Mouse (Mus musculus) liver, embryonic 11.5 days (tissue): ENCODE measurements around the gene Ugt1a6b. TPM values are rescaled to one million over a fixed set of nuclear protein-coding genes. Genes with fewer than 3 reads are reported as not detected.
"Not testable (repeated sequence)": the region's sequence is repeated elsewhere in the genome, so short reads cannot be mapped to it uniquely, and the experiment has no call there.

Experiments
- ATAC-seq: fragments of 200-750 bp; cut with Nextera tagmentation; replicated peaks from 2 replicates; pipeline ENCODE4 v1.8.0; 2017; ENCODE audit warnings: moderate number of reproducible peaks, mild to moderate bottlenecking, moderate TSS enrichment, moderate library complexity; ENCODE audit not compliant: low FRiP score
- DNase-seq: peaks from one replicate; pipeline ENCODE4 v3.0.0-alpha.2; 2017; ENCODE audit warnings: low spot score
- H3K27ac ChIP-seq: fragments of 300-500 bp; sonication (generic); 2 replicates; pipeline ENCODE4 v1.5.1; 2014; ENCODE audit warnings: mild to moderate bottlenecking, low read depth, low read length, control low read depth
- H3K27me3 ChIP-seq: fragments of 300-500 bp; sonication (generic); replicated peaks from 2 replicates; pipeline ENCODE4 v1.6.1; 2014; ENCODE audit warnings: low read length, mixed read lengths; ENCODE audit not compliant: control insufficient read depth, insufficient read depth
- H3K36me3 ChIP-seq: fragments of 300-500 bp; sonication (generic); 2 replicates; pipeline ENCODE4 v1.6.1; 2014; ENCODE audit warnings: mild to moderate bottlenecking, low read length, moderate library complexity, mixed read lengths; ENCODE audit not compliant: control insufficient read depth, insufficient read depth
- H3K4me1 ChIP-seq: fragments of 300-500 bp; sonication (generic); replicated peaks from 2 replicates; pipeline ENCODE4 v1.6.1; 2014; ENCODE audit warnings: low read length, mixed read lengths; ENCODE audit not compliant: control insufficient read depth, insufficient read depth
- H3K4me2 ChIP-seq: fragments of 300-500 bp; sonication (generic); 2 replicates; pipeline ENCODE4 v1.6.1; 2014; ENCODE audit warnings: mild to moderate bottlenecking, control low read depth, moderate library complexity
- H3K4me3 ChIP-seq: fragments of 300-500 bp; sonication (generic); 2 replicates; pipeline ENCODE4 v1.5.1; 2014; ENCODE audit warnings: low read depth, low read length, control low read depth
- H3K9ac ChIP-seq: fragments of 300-500 bp; sonication (generic); 2 replicates; pipeline ENCODE4 v1.6.1; 2014; ENCODE audit warnings: low read depth, low read length, control low read depth
- H3K9me3 ChIP-seq: fragments of 300-500 bp; sonication (generic); 2 replicates; pipeline ENCODE4 v1.6.1; 2016; ENCODE audit warnings: low read length, inconsistent platforms, mixed read lengths; ENCODE audit not compliant: control insufficient read depth
- WGBS: fragments of 180-500 bp; shearing (Covaris S2); extraction: QIAGEN DNeasy Blood & Tissue Kit; methylation state at CpG from one replicate; pipeline ENCODE4 v1.1.7; 2014; 5-methylcytosine and 5-hydroxymethylcytosine counted together
- polyA plus RNA-seq: library from polyadenylated mRNA; unstranded; fragments of >200 nt; fragmentation: Nextera tagmentation; extraction: Ambion mirVana; gene quantifications from 2 replicates; pipeline ENCODE4 v1.2.1, GENCODE M21; 2014

Gene Ugt1a6b
- polyA plus RNA-seq, 1 experiment from 2014 or later: 0.11 TPM

- Histone ChIP-seq H3K4me1 (no peaks in the 10 kb centered on the region), H3K9ac (no peak overlapping the region), H3K27me3 (no peaks in the 10 kb centered on the region), H3K36me3 (no peaks in the 10 kb centered on the region), H3K27ac (no peak overlapping the region), H3K4me3 (no peak overlapping the region), H3K4me2 (no peak overlapping the region), H3K9me3 (peaks cover 34% of the 10 kb centered on the region)
- DNase-seq: peak; percentile 30
- ATAC-seq: no peak
- 20% methylated on average over 1 of the region's 1 CpGs for WGBS
Observed at GRCm38 (mm10) chr1:88219054-88219453, 116.0 kb downstream of the Ugt1a6b start.

GRCm38 (mm10) chr1:88220336-88220735 is 117.3 kb downstream of the Ugt1a6b start:
- Histone ChIP-seq H3K27ac (no peak overlapping the region), H3K4me1 (no peaks in the 10 kb centered on the region), H3K9ac (no peak overlapping the region), H3K36me3 (no peaks in the 10 kb centered on the region), H3K4me3 (no peak overlapping the region), H3K4me2 (no peak overlapping the region), H3K27me3 (no peaks in the 10 kb centered on the region), H3K9me3 (peaks cover 25% of the 10 kb centered on the region)
- ATAC-seq (no peak), DNase-seq (peak; percentile 40)

GRCm38 (mm10) chr1:88222216-88222615 is 119.2 kb downstream of the Ugt1a6b start:
- H3K9ac ChIP-seq: no peak overlapping the region
- H3K27ac ChIP-seq: no peak overlapping the region
- no peaks in the 10 kb centered on the region for H3K27me3 ChIP-seq
- WGBS: 41% methylated on average over 2 of the region's 2 CpGs
- no peaks in the 10 kb centered on the region for H3K36me3 ChIP-seq
- DNase-seq (no peak), ATAC-seq (no peak)
- H3K4me3 ChIP-seq: no peak overlapping the region
- no peaks in the 10 kb centered on the region for H3K4me1 ChIP-seq
- peaks cover 27% of the 10 kb centered on the region for H3K9me3 ChIP-seq
- H3K4me2 ChIP-seq: no peak overlapping the region

- not testable (repeated sequence) for H3K36me3 ChIP-seq, H3K4me3 ChIP-seq, H3K9ac ChIP-seq, H3K4me2 ChIP-seq, H3K4me1 ChIP-seq, H3K27ac ChIP-seq, H3K27me3 ChIP-seq, ATAC-seq
- DNase-seq: peak; percentile 33
- peaks cover 29% of the 10 kb centered on the region for H3K9me3 ChIP-seq
Observed at GRCm38 (mm10) chr1:88223011-88223515, 120.0 kb downstream of the Ugt1a6b start.

GRCm38 (mm10) chr1:88223591-88223990 is 120.5 kb downstream of the Ugt1a6b start:
- no peak overlapping the region for H3K4me3 ChIP-seq
- no peaks in the 10 kb centered on the region for H3K4me1 ChIP-seq
- DNase-seq (peak; percentile 46), ATAC-seq (no peak)
- no peaks in the 10 kb centered on the region for H3K27me3 ChIP-seq
- WGBS: 41% methylated on average over 1 of the region's 1 CpGs
- no peaks in the 10 kb centered on the region for H3K36me3 ChIP-seq
- H3K9me3 ChIP-seq: peaks cover 34% of the 10 kb centered on the region
- no peak overlapping the region for H3K4me2 ChIP-seq
- no peak overlapping the region for H3K9ac ChIP-seq
- H3K27ac ChIP-seq: no peak overlapping the region

- DNase-seq (peak; percentile 38), ATAC-seq (no peak)
- Histone ChIP-seq H3K27me3 (no peaks in the 10 kb centered on the region), H3K4me2 (no peak overlapping the region), H3K9ac (no peak overlapping the region), H3K27ac (no peak overlapping the region), H3K9me3 (peaks cover 41% of the 10 kb centered on the region), H3K4me1 (no peaks in the 10 kb centered on the region), H3K36me3 (no peaks in the 10 kb centered on the region), H3K4me3 (no peak overlapping the region)
- WGBS: 57% methylated on average over 2 of the region's 2 CpGs
Observed at GRCm38 (mm10) chr1:88224029-88224776, 121.2 kb downstream of the Ugt1a6b start.

- not testable (repeated sequence) for ATAC-seq
- peaks cover 52% of the 10 kb centered on the region for H3K9me3 ChIP-seq
- 36% methylated on average over 2 of the region's 2 CpGs for WGBS
Observed at GRCm38 (mm10) chr1:88225301-88225700, 122.2 kb downstream of the Ugt1a6b start.

GRCm38 (mm10) chr1:88225741-88226140 is 122.7 kb downstream of the Ugt1a6b start:
- ATAC-seq: no peak
- H3K27me3 ChIP-seq: no peaks in the 10 kb centered on the region
- peak; percentile 31 for DNase-seq
- peaks cover 56% of the 10 kb centered on the region for H3K9me3 ChIP-seq
- H3K36me3 ChIP-seq: no peaks in the 10 kb centered on the region
- H3K27ac ChIP-seq: no peak overlapping the region
- H3K4me2 ChIP-seq: no peak overlapping the region
- no peak overlapping the region for H3K9ac ChIP-seq
- no peak overlapping the region for H3K4me3 ChIP-seq
- H3K4me1 ChIP-seq: no peaks in the 10 kb centered on the region

More at GRCm38 (mm10) chr1:88225301-88225700, 122.2 kb downstream of the Ugt1a6b start:
- not testable (repeated sequence) for H3K9ac ChIP-seq, H3K4me1 ChIP-seq, H3K36me3 ChIP-seq, H3K27me3 ChIP-seq, H3K4me2 ChIP-seq, H3K4me3 ChIP-seq, H3K27ac ChIP-seq
- peak; percentile 30 for DNase-seq
